Mouse (Mus musculus): Measurements from ENCODE around the gene Mmp10. TPM values are rescaled to one million over a fixed set of nuclear protein-coding genes. Genes with fewer than 3 reads are reported as not detected.

Gene Mmp10
- total RNA-seq, 2 experiments from 2014 or later, result not detected

Other genes with a start within 250 kb of the Mmp10 start
- gene Mmp13, start 229.8 kb upstream of the Mmp10 start, total RNA-seq (2021), result not detected
- gene Mmp12, start 158.0 kb upstream of the Mmp10 start, total RNA-seq (2021), result not detected
- gene Mmp1b, start 114.3 kb upstream of the Mmp10 start, total RNA-seq (2021), result not detected
- under 1 TPM; 0.20 to 0.83 TPM for gene Mmp3, start 56.5 kb upstream of the Mmp10 start, total RNA-seq (2021)
- gene Mmp8, start 56.1 kb downstream of the Mmp10 start, total RNA-seq (2021), result not detected
- under 1 TPM in 1 of 2 experiments, not detected in 1; 0.70 TPM for gene Mmp27, start 69.0 kb downstream of the Mmp10 start, total RNA-seq (2021)
- gene Mmp20, start 125.9 kb downstream of the Mmp10 start, total RNA-seq (2021), result not detected
- not detected for gene Mmp7, start 189.7 kb downstream of the Mmp10 start, total RNA-seq (2021)

All from gastrocnemius, postnatal 25 days (tissue).